Mouse (Mus musculus) megakaryocyte, embryonic 14.5 days (primary cell): ENCODE data around the gene Esrra.

ENCODE experiments used
- FLI1 ChIP-seq: IDR thresholded peaks from 2 replicates; pipeline ENCODE4 v1.6.1; 2012; ENCODE audit warnings: low read length, inconsistent platforms, mixed read lengths
- GATA1 ChIP-seq: IDR thresholded peaks from 3 replicates; pipeline ENCODE4 v1.6.1; 2012; ENCODE audit warnings: mixed read lengths, low read length, inconsistent platforms, borderline replicate concordance

DNA sequence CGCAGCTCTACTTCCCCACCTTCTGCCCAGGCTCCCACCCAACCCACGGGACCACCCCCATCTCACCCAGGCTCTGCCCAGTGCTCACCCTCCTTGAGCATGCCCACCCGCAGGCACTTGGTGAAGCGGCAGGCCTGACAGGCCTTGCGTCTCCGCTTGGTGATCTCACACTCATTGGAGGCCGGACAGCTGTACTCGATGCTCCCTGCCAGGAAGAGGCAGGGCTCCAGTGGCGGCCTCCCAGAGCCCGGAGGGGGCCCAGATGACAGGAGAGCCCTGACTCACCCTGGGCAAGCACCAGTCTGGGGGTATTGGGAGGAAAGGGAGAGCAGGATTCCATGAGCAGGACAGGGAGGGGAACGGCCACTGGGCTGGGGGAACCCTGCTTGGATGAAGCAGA, 7.6 kb downstream of the Esrra start:
- TF ChIP-seq FLI1: no peak
- no peak for TF ChIP-seq GATA1
